In genomic region chr12:79735341-79735785, GRCm38 (mm10) we compare ENCODE assay signal across 11 mouse cellular contexts.
DNase-seq lines count a peak whose midpoint lies in the region; ATAC-seq and TF ChIP-seq lines count a peak whose summit lies in the region.
"Had no signal": no experiment of that assay in that cellular context is flagged by ENCODE, and none has a peak within 500 bp of the region (broad histone marks: within the 10 kb centered on the region; RNA-seq: fewer than 3 reads in every experiment).

No protein-coding gene starts in this region.

- peak overlapping the region; percentile 70 for H3K27ac ChIP-seq in heart, adult 2 months
- peak overlapping the region; percentile 42 for H3K27ac ChIP-seq in neural tube, embryonic 13.5 days (replicated peaks)
- H3K27ac ChIP-seq in kidney, embryonic 15.5 days, result peak overlapping the region; percentile 83
- no peak overlapping the region for H3K27ac ChIP-seq in liver, embryonic 11.5 days (ENCODE audit: low read depth, low read length)
- H3K27ac ChIP-seq: midbrain, embryonic 12.5 days had no signal

- no peak overlapping the region for H3K4me2 ChIP-seq in neural tube, embryonic 13.5 days
- no peak overlapping the region for H3K4me2 ChIP-seq in kidney, embryonic 15.5 days
- no peak overlapping the region for H3K4me2 ChIP-seq in liver, embryonic 11.5 days
- H3K4me2 ChIP-seq: midbrain, embryonic 12.5 days had no signal

- H3K9me3 ChIP-seq in neural tube, embryonic 13.5 days, result no peaks in the 10 kb centered on the region
- no peaks in the 10 kb centered on the region for H3K9me3 ChIP-seq in kidney, embryonic 15.5 days (replicated peaks)
- H3K9me3 ChIP-seq in liver, embryonic 11.5 days (ENCODE audit: control insufficient read depth, low read length), result no peaks in the 10 kb centered on the region
- H3K9me3 ChIP-seq: midbrain, embryonic 12.5 days had no signal

- no peak for ATAC-seq in neural tube, embryonic 13.5 days (ENCODE audit: low read depth)
- peak; percentile 79; the same call in 1 of the 2 replicates for ATAC-seq in kidney, embryonic 15.5 days (replicated peaks; ENCODE audit: low FRiP score)
- no peak for ATAC-seq in liver, embryonic 11.5 days (replicated peaks; ENCODE audit: low FRiP score)

- intact Hi-C loops in heart, adult 2 months (cut with DNase I), result no loop called here
- intact Hi-C loops in heart, postnatal 36 days (cut with DNase I), result loop anchor here (5.0 kb wide), 1 partner anchor 397 kb away; no protein-coding TSS in a partner anchor

- no peaks in the 10 kb centered on the region for H3K79me2 ChIP-seq in heart, adult 2 months (replicated peaks; ENCODE audit: control insufficient read depth, insufficient read depth, low read length)

- peak in 1 of 2 experiments; percentile 36 for DNase-seq in heart, adult 2 months
- no peak for DNase-seq in heart, postnatal 36 days
- no peak for DNase-seq in neural tube, embryonic 10.5 days (ENCODE audit: extremely low spot score, low spot score)
- DNase-seq in liver, embryonic 11.5 days (ENCODE audit: low spot score), result no peak
- DNase-seq in left cerebral cortex, adult 18-20 months (ENCODE audit: low spot score in 2 of 2), result no peak
- DNase-seq in B cell, adult 2 months, result no peak
- DNase-seq: liver; thymus, adult 2 months had no signal

- no peak for TF ChIP-seq POLR2A in heart, adult 2 months (IDR thresholded peaks at IDR 0.05; ENCODE audit: insufficient read depth, low read depth, low read length)

- H3K36me3 ChIP-seq in heart, adult 2 months (ENCODE audit: control insufficient read depth, insufficient read depth, low read length), result no peaks in the 10 kb centered on the region
- no peaks in the 10 kb centered on the region for H3K36me3 ChIP-seq in neural tube, embryonic 13.5 days
- no peaks in the 10 kb centered on the region for H3K36me3 ChIP-seq in kidney, embryonic 15.5 days
- no peaks in the 10 kb centered on the region for H3K36me3 ChIP-seq in liver, embryonic 11.5 days (ENCODE audit: control insufficient read depth, insufficient read depth, low read length)
- H3K36me3 ChIP-seq: midbrain, embryonic 12.5 days had no signal

- TF ChIP-seq CTCF in heart, adult 2 months (IDR thresholded peaks at IDR 0.05), result no peak

- H3K4me1 ChIP-seq in heart, adult 2 months (ENCODE audit: control insufficient read depth, insufficient read depth, low read length), result peaks cover 4% of the 10 kb centered on the region
- H3K4me1 ChIP-seq in neural tube, embryonic 13.5 days (replicated peaks), result peaks cover 23% of the 10 kb centered on the region
- H3K4me1 ChIP-seq in kidney, embryonic 15.5 days, result peaks cover 20% of the 10 kb centered on the region; the same call in 1 of the 2 replicates
- peaks cover 11% of the 10 kb centered on the region; the same call in 1 of the 2 replicates for H3K4me1 ChIP-seq in liver, embryonic 11.5 days (replicated peaks; ENCODE audit: control insufficient read depth, insufficient read depth, low read length)

- no peak overlapping the region for H3K4me3 ChIP-seq in heart, adult 2 months
- no peak overlapping the region for H3K4me3 ChIP-seq in neural tube, embryonic 13.5 days
- no peak overlapping the region for H3K4me3 ChIP-seq in kidney, embryonic 15.5 days (replicated peaks)
- H3K4me3 ChIP-seq in liver, embryonic 11.5 days (ENCODE audit: low read depth, low read length), result no peak overlapping the region
- H3K4me3 ChIP-seq: midbrain, embryonic 12.5 days had no signal

- no peak for TF ChIP-seq EP300 in heart, adult 2 months (IDR thresholded peaks at IDR 0.05; ENCODE audit: insufficient read depth, low read depth, low read length)

- H3K9ac ChIP-seq in heart, adult 2 months (ENCODE audit: low read depth, low read length), result no peak overlapping the region
- H3K9ac ChIP-seq in neural tube, embryonic 13.5 days, result no peak overlapping the region
- no peak overlapping the region for H3K9ac ChIP-seq in kidney, embryonic 15.5 days
- no peak overlapping the region for H3K9ac ChIP-seq in liver, embryonic 11.5 days (ENCODE audit: low read depth, low read length)
- H3K9ac ChIP-seq: midbrain, embryonic 12.5 days had no signal

- no peaks in the 10 kb centered on the region for H3K27me3 ChIP-seq in heart, adult 2 months (ENCODE audit: control insufficient read depth, insufficient read depth, low read length)
- H3K27me3 ChIP-seq in neural tube, embryonic 13.5 days, result no peaks in the 10 kb centered on the region
- H3K27me3 ChIP-seq in kidney, embryonic 15.5 days, result no peaks in the 10 kb centered on the region
- H3K27me3 ChIP-seq in liver, embryonic 11.5 days (replicated peaks; ENCODE audit: control insufficient read depth, insufficient read depth, low read length), result no peaks in the 10 kb centered on the region
- H3K27me3 ChIP-seq: midbrain, embryonic 12.5 days had no signal

- WGBS in heart, adult 2 months, result 51% methylated on average over 13 of the region's 13 CpGs
- 56% methylated on average over 13 of the region's 13 CpGs for WGBS in neural tube, embryonic 13.5 days
- 50% methylated on average over 13 of the region's 13 CpGs for WGBS in kidney, embryonic 15.5 days
- WGBS in liver, embryonic 11.5 days, result 78% methylated on average over 13 of the region's 13 CpGs
